Mouse (Mus musculus) cortical plate, adult 2 months (tissue): Measurements from ENCODE around the gene Zfp94.

Experiments
- CTCF ChIP-seq: fragments of 200-500 bp; IDR thresholded peaks from 2 replicates; pipeline ENCODE4 v1.5.1; 2011; ENCODE audit warnings: mild to moderate bottlenecking, control low read depth, low read length; ENCODE audit not compliant: insufficient read depth; ENCODE audit errors: extremely low read depth
- POLR2A ChIP-seq: fragments of 200-500 bp; IDR thresholded peaks from 2 replicates; pipeline ENCODE4 v1.6.1; 2011; ENCODE audit warnings: mild to moderate bottlenecking, low read length, control low read depth; ENCODE audit not compliant: insufficient read depth; ENCODE audit errors: extremely low read depth

- no peak for TF ChIP-seq CTCF
- TF ChIP-seq POLR2A: no peak
Measured at GRCm38 (mm10) chr7:24346444-24346843, 30.0 kb upstream of the Zfp94 start.
